Mouse (Mus musculus) intestine, embryonic 15.5 days (tissue): ENCODE measurements around the gene Icos. TPM values are rescaled to one million over a fixed set of nuclear protein-coding genes. Genes with fewer than 3 reads are reported as not detected.

Source experiments
- ATAC-seq: fragments of 200-750 bp; cut with Nextera tagmentation; 2 replicates; pipeline ENCODE4 v1.8.0; 2017; ENCODE audit warnings: moderate TSS enrichment, moderate library complexity
- H3K27ac ChIP-seq: fragments of 300-500 bp; sonication (generic); 2 replicates; pipeline ENCODE4 v1.5.1; 2015; ENCODE audit warnings: mild to moderate bottlenecking, inconsistent platforms
- H3K27me3 ChIP-seq: fragments of 300-500 bp; sonication (generic); replicated peaks from 2 replicates; pipeline ENCODE4 v1.6.1; 2015; ENCODE audit warnings: inconsistent platforms
- H3K36me3 ChIP-seq: fragments of 300-500 bp; sonication (generic); 2 replicates; pipeline ENCODE4 v1.6.1; 2015; ENCODE audit warnings: inconsistent platforms
- H3K4me1 ChIP-seq: fragments of 300-500 bp; sonication (generic); replicated peaks from 2 replicates; pipeline ENCODE4 v1.6.1; 2015; ENCODE audit warnings: inconsistent platforms
- H3K4me2 ChIP-seq: fragments of 300-500 bp; sonication (generic); replicated peaks from 2 replicates; pipeline ENCODE4 v1.6.1; 2015; ENCODE audit warnings: mild to moderate bottlenecking, inconsistent platforms
- H3K4me3 ChIP-seq: fragments of 300-500 bp; sonication (generic); replicated peaks from 2 replicates; pipeline ENCODE4 v1.5.1; 2015; ENCODE audit warnings: inconsistent platforms
- H3K9ac ChIP-seq: fragments of 300-500 bp; sonication (generic); 2 replicates; pipeline ENCODE4 v1.6.1; 2015; ENCODE audit warnings: inconsistent platforms
- H3K9me3 ChIP-seq: fragments of 300-500 bp; sonication (generic); 2 replicates; pipeline ENCODE4 v1.6.1; 2016; ENCODE audit warnings: inconsistent platforms
- WGBS: fragments of 180-500 bp; shearing (Covaris S2); methylation state at CpG from one replicate; pipeline ENCODE4 v1.1.7; 2015; 5-methylcytosine and 5-hydroxymethylcytosine counted together
- polyA plus RNA-seq: library from polyadenylated mRNA; unstranded; fragments of >200 nt; fragmentation: Nextera tagmentation; extraction: Ambion mirVana; gene quantifications from 2 replicates; pipeline ENCODE4 v1.2.1, GENCODE M21; 2015

The Icos gene
- polyA plus RNA-seq, result 0.29 and 0.70 TPM in 2 replicates

GRCm38 (mm10) chr1:60977641-60978040, at the start of gene Icos:
Gene Icos, plus strand, starts transcription at chr1:60977927.
- Histone ChIP-seq H3K27me3 (no peaks in the 10 kb centered on the region), H3K4me2 (no peak within 1 kb of the TSS), H3K9me3 (no peaks in the 10 kb centered on the region), H3K4me1 (no peaks in the 10 kb centered on the region), H3K4me3 (no peak within 1 kb of the TSS), H3K27ac (no peak within 1 kb of the TSS), H3K36me3 (no peaks in the 10 kb centered on the region), H3K9ac (no peak within 1 kb of the TSS)
- no peak for ATAC-seq
- WGBS, result 83% methylated on average over 6 of the region's 6 CpGs

- no peaks in the 10 kb centered on the region for H3K4me1 ChIP-seq
- H3K36me3 ChIP-seq, result no peaks in the 10 kb centered on the region
- H3K27ac ChIP-seq, result no peak overlapping the region
- no peaks in the 10 kb centered on the region for H3K27me3 ChIP-seq
- no peak overlapping the region for H3K9ac ChIP-seq
- WGBS, result 91% methylated on average over 3 of the region's 3 CpGs
- H3K4me3 ChIP-seq, result no peak overlapping the region
- no peak for ATAC-seq
- no peak overlapping the region for H3K4me2 ChIP-seq
- no peaks in the 10 kb centered on the region for H3K9me3 ChIP-seq
Measured at GRCm38 (mm10) chr1:60929036-60929435, 48.7 kb upstream of the Icos start.

DNA sequence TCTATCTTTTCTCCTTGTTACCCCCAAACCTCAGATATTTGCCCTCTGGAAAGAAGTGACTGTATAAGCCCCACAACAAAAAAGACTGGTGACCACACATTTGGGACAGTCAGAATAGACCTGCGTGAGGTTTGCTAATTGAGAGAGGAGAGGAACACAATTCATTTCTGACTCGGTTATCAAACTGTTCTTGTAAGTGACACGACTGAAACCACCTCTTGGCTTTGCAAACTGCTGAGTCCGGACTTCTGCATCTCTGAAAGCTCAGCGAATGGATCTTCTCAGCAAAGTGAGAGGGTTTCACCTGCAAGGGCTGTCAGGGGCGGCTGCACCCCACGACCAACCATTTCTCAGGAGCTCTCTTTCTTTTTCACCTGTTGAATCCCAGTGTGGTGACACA, 47.3 kb upstream of the Icos start:
- H3K4me3 ChIP-seq, result no peak overlapping the region
- H3K27me3 ChIP-seq, result no peaks in the 10 kb centered on the region
- H3K4me2 ChIP-seq, result no peak overlapping the region
- H3K9me3 ChIP-seq, result no peaks in the 10 kb centered on the region
- no peak overlapping the region for H3K9ac ChIP-seq
- no peak overlapping the region for H3K27ac ChIP-seq
- H3K4me1 ChIP-seq, result no peaks in the 10 kb centered on the region
- H3K36me3 ChIP-seq, result no peaks in the 10 kb centered on the region
- no peak for ATAC-seq
- 82% methylated on average over 7 of the region's 7 CpGs for WGBS

DNA sequence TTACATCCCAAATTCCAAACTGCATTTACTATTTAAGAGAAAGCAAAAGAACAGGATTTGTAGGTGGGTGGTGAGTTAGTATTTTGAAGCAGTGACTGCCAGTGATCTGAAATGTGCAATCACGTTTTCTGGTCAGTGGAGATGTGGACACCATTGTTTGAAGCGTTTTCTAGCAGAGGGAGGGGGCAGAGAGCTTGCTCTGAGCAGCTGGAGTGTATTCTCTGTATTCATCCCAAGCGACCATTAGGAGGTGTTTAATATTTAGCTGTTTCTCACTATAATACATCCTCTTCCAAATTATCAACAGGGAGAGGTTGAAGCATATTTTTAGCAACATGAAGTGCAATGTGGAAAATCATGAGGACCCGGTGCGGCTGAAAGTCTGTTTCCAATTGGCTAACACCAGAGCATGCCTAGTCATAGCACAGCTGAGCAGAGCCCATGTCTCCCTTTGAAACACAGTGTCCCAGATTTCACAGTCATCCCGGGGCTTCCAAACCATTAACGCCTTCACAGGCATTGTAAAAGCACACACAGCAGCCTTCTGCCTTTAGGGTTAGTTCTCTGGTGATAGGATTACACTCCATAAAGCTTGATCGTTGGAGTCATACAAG, 41.7 kb upstream of the Icos start:
- H3K27me3 ChIP-seq, result no peaks in the 10 kb centered on the region
- H3K4me3 ChIP-seq, result no peak overlapping the region
- 58% methylated on average over 8 of the region's 8 CpGs for WGBS
- no peak overlapping the region for H3K9ac ChIP-seq
- no peak overlapping the region for H3K27ac ChIP-seq
- no peaks in the 10 kb centered on the region for H3K9me3 ChIP-seq
- no peaks in the 10 kb centered on the region for H3K4me1 ChIP-seq
- H3K4me2 ChIP-seq, result no peak overlapping the region
- ATAC-seq, result no peak
- no peaks in the 10 kb centered on the region for H3K36me3 ChIP-seq

DNA sequence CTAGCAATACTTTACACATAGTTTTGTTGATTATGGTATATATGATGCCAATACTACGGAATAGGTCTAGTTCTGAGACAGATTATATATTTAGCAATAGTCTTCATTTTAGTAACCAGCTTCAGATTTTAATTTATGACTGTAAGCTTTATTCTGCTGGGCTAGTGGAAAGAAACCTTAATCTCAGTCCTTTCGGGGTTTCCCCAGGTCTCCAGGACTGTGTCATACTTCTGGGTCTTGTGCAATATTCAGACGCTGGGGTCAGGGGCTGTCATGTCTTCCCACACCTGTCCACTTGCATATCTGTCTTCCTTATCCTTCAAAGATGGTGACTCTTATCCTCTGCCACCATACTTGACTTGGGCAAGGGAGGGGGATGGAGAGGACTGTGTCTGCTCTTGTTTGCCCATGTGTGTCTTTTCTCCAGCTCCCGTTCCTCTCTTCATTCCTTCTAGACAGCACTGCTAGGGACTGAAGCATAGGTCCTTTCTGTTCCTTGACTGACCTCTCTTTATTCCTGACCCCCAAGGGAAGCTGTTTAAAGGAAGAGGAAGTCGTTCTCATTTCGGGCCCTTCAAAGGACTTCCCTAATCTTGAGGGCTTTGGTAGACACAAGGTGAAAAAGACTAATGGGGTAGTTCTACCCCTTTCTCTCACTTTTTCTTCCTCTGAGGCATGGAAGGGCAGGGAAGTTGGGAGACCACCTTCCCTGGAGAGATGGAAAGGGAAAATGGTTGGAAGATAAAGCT, 40.6 kb upstream of the Icos start:
- no peaks in the 10 kb centered on the region for H3K4me1 ChIP-seq
- ATAC-seq, result no peak
- H3K27ac ChIP-seq, result no peak overlapping the region
- H3K27me3 ChIP-seq, result no peaks in the 10 kb centered on the region
- 75% methylated on average over 6 of the region's 6 CpGs for WGBS
- no peaks in the 10 kb centered on the region for H3K9me3 ChIP-seq
- no peak overlapping the region for H3K4me3 ChIP-seq
- no peak overlapping the region for H3K9ac ChIP-seq
- H3K4me2 ChIP-seq, result no peak overlapping the region
- H3K36me3 ChIP-seq, result no peaks in the 10 kb centered on the region

- Histone ChIP-seq H3K9ac (no peak overlapping the region), H3K9me3 (no peaks in the 10 kb centered on the region), H3K27ac (no peak overlapping the region), H3K4me2 (no peak overlapping the region), H3K36me3 (no peaks in the 10 kb centered on the region), H3K4me1 (no peaks in the 10 kb centered on the region), H3K27me3 (no peaks in the 10 kb centered on the region), H3K4me3 (no peak overlapping the region)
- ATAC-seq, result no peak
- 63% methylated on average over 2 of the region's 2 CpGs for WGBS
Measured at GRCm38 (mm10) chr1:60938256-60938655, 39.5 kb upstream of the Icos start.

- H3K27me3 ChIP-seq, result no peaks in the 10 kb centered on the region
- no peak overlapping the region for H3K9ac ChIP-seq
- no peak overlapping the region for H3K27ac ChIP-seq
- no peak overlapping the region for H3K4me2 ChIP-seq
- no peak for ATAC-seq
- H3K9me3 ChIP-seq, result no peaks in the 10 kb centered on the region
- H3K36me3 ChIP-seq, result no peaks in the 10 kb centered on the region
- H3K4me1 ChIP-seq, result no peaks in the 10 kb centered on the region
- H3K4me3 ChIP-seq, result no peak overlapping the region
- 85% methylated on average over 5 of the region's 5 CpGs for WGBS
Measured at GRCm38 (mm10) chr1:60938974-60939373, 38.8 kb upstream of the Icos start.

DNA sequence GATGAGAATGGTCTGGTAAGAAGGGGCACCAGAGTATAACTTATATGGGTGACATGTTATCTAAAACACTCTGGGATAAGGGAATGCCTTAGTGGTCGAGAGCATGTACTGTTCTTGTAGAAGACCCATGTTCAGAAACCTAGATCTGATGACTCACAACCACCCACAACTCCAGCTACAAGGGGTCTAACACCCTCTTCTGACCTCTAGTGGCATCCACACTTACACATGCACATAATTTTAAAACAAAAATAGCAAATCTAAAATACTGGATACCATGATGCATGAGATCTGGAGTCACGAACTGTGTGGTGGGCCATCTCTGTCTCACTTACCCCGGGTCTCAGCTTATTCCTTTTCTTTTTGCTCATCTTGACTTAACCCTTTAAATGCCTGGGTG, 37.7 kb upstream of the Icos start:
- H3K4me1 ChIP-seq, result no peaks in the 10 kb centered on the region
- no peak for ATAC-seq
- no peak overlapping the region for H3K27ac ChIP-seq
- H3K4me2 ChIP-seq, result no peak overlapping the region
- no peaks in the 10 kb centered on the region for H3K36me3 ChIP-seq
- H3K27me3 ChIP-seq, result no peaks in the 10 kb centered on the region
- no peak overlapping the region for H3K9ac ChIP-seq
- H3K4me3 ChIP-seq, result no peak overlapping the region
- no peaks in the 10 kb centered on the region for H3K9me3 ChIP-seq
- 77% methylated on average over 3 of the region's 3 CpGs for WGBS

- no peak overlapping the region for H3K27ac ChIP-seq
- no peak for ATAC-seq
- H3K36me3 ChIP-seq, result no peaks in the 10 kb centered on the region
- no peaks in the 10 kb centered on the region for H3K27me3 ChIP-seq
- H3K4me3 ChIP-seq, result no peak overlapping the region
- H3K4me2 ChIP-seq, result no peak overlapping the region
- H3K4me1 ChIP-seq, result no peaks in the 10 kb centered on the region
- WGBS, result 82% methylated on average over 1 of the region's 1 CpGs
- no peaks in the 10 kb centered on the region for H3K9me3 ChIP-seq
- no peak overlapping the region for H3K9ac ChIP-seq
Measured at GRCm38 (mm10) chr1:60940620-60941019, 37.1 kb upstream of the Icos start.

GRCm38 (mm10) chr1:60941056-60942048, 36.4 kb upstream of the Icos start:
- no peak overlapping the region for H3K4me2 ChIP-seq
- H3K36me3 ChIP-seq, result no peaks in the 10 kb centered on the region
- H3K4me3 ChIP-seq, result no peak overlapping the region
- H3K27me3 ChIP-seq, result no peaks in the 10 kb centered on the region
- 86% methylated on average over 5 of the region's 5 CpGs for WGBS
- ATAC-seq, result no peak
- H3K4me1 ChIP-seq, result no peaks in the 10 kb centered on the region
- no peaks in the 10 kb centered on the region for H3K9me3 ChIP-seq
- no peak overlapping the region for H3K27ac ChIP-seq
- H3K9ac ChIP-seq, result no peak overlapping the region

DNA sequence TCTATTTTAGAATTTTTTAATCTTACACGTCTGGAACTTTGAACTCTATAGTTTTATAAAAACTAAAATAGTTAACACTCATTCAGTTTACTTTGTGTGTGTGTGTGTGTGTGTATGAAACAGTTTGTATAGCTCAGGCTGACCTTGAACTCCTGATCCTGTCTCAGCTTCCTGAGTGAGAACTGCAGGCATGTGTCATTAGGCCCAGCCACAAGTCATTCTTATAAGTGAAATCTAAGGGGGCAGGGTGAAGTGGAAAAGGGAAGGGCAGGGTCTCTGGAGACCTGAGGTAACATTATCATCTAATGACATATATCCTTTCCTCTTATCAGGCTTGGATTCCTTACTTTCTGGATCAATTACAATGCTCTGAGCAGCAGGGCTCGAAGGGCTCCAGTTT, 34.8 kb upstream of the Icos start:
- Histone ChIP-seq H3K4me3 (no peak overlapping the region), H3K36me3 (no peaks in the 10 kb centered on the region), H3K27ac (no peak overlapping the region), H3K4me1 (no peaks in the 10 kb centered on the region), H3K9me3 (no peaks in the 10 kb centered on the region), H3K9ac (no peak overlapping the region), H3K4me2 (no peak overlapping the region), H3K27me3 (no peaks in the 10 kb centered on the region)
- WGBS, result 76% methylated on average over 2 of the region's 2 CpGs
- no peak for ATAC-seq

- 80% methylated on average over 8 of the region's 8 CpGs for WGBS
- Histone ChIP-seq H3K9me3 (no peaks in the 10 kb centered on the region), H3K27ac (no peak overlapping the region), H3K4me2 (no peak overlapping the region), H3K4me3 (no peak overlapping the region), H3K36me3 (no peaks in the 10 kb centered on the region), H3K9ac (no peak overlapping the region), H3K4me1 (no peaks in the 10 kb centered on the region), H3K27me3 (no peaks in the 10 kb centered on the region)
- no peak for ATAC-seq
Measured at GRCm38 (mm10) chr1:60945633-60946401, 31.9 kb upstream of the Icos start.
